Mouse (Mus musculus) embryonic facial prominence, embryonic 13.5 days (tissue): Measurements from ENCODE around the gene Cmtm1. TPM values are rescaled to one million over a fixed set of nuclear protein-coding genes. Genes with fewer than 3 reads are reported as not detected.

ENCODE experiments used
- ATAC-seq: fragments of 200-750 bp; cut with Nextera tagmentation; 2 replicates; pipeline ENCODE4 v1.8.0; 2017; ENCODE audit warnings: low read depth; ENCODE audit not compliant: insufficient number of reproducible peaks, insufficient read depth, low FRiP score, low TSS enrichment
- H3K27ac ChIP-seq: fragments of 300-500 bp; sonication (generic); 2 replicates; pipeline ENCODE4 v1.5.1; 2015; ENCODE audit warnings: moderate library complexity, mild to moderate bottlenecking, inconsistent platforms
- H3K27me3 ChIP-seq: fragments of 300-500 bp; sonication (generic); 2 replicates; pipeline ENCODE4 v1.6.1; 2015; ENCODE audit warnings: mild to moderate bottlenecking, inconsistent platforms
- H3K36me3 ChIP-seq: fragments of 300-500 bp; sonication (generic); 2 replicates; pipeline ENCODE4 v1.6.1; 2015; ENCODE audit warnings: mild to moderate bottlenecking, inconsistent platforms
- H3K4me1 ChIP-seq: fragments of 300-500 bp; sonication (generic); 2 replicates; pipeline ENCODE4 v1.6.1; 2015; ENCODE audit warnings: inconsistent platforms
- H3K4me2 ChIP-seq: fragments of 300-500 bp; sonication (generic); 2 replicates; pipeline ENCODE4 v1.6.1; 2015; ENCODE audit warnings: moderate library complexity, mild to moderate bottlenecking, inconsistent platforms
- H3K4me3 ChIP-seq: fragments of 300-500 bp; sonication (generic); 2 replicates; pipeline ENCODE4 v1.5.1; 2015; ENCODE audit warnings: mild to moderate bottlenecking, inconsistent platforms
- H3K9ac ChIP-seq: fragments of 300-500 bp; sonication (generic); 2 replicates; pipeline ENCODE4 v1.6.1; 2015; ENCODE audit warnings: mild to moderate bottlenecking, inconsistent platforms
- H3K9me3 ChIP-seq: fragments of 300-500 bp; sonication (generic); 2 replicates; pipeline ENCODE4 v1.6.1; 2016; ENCODE audit warnings: inconsistent platforms
- WGBS: fragments of 180-500 bp; shearing (Covaris S2); methylation state at CpG from one replicate; pipeline ENCODE4 v1.1.7; 2015; ENCODE audit warnings: mixed read lengths; 5-methylcytosine and 5-hydroxymethylcytosine counted together
- polyA plus RNA-seq: library from polyadenylated mRNA; unstranded; fragments of >200 nt; fragmentation: Nextera tagmentation; extraction: Ambion mirVana; gene quantifications from 2 replicates; pipeline ENCODE4 v1.2.1, GENCODE M21; 2015

Gene Cmtm1
- polyA plus RNA-seq, 1 experiment from 2014 or later = not detected

GRCm38 (mm10) chr8:104251461-104251860 lies 58.5 kb downstream of the Cmtm1 start:
- WGBS = under 1% methylated on average over 7 of the region's 7 CpGs
- Histone ChIP-seq H3K27ac (no peak overlapping the region), H3K9ac (peak overlapping the region; percentile 83), H3K4me1 (peaks cover 20% of the 10 kb centered on the region), H3K9me3 (no peaks in the 10 kb centered on the region), H3K4me3 (peak overlapping the region; percentile 72), H3K4me2 (peak overlapping the region; percentile 77), H3K36me3 (no peaks in the 10 kb centered on the region), H3K27me3 (no peaks in the 10 kb centered on the region)
- ATAC-seq = no peak

- Histone ChIP-seq H3K9ac (peak within 1 kb of the TSS; percentile 83), H3K4me1 (peaks cover 20% of the 10 kb centered on the region), H3K27me3 (no peaks in the 10 kb centered on the region), H3K9me3 (no peaks in the 10 kb centered on the region), H3K4me2 (peak within 1 kb of the TSS; percentile 77), H3K4me3 (peak within 1 kb of the TSS; percentile 72), H3K27ac (peak within 1 kb of the TSS; percentile 84), H3K36me3 (no peaks in the 10 kb centered on the region)
- 4% methylated on average over 41 of the region's 41 CpGs for WGBS
- peak; percentile 73 for ATAC-seq
These were observed 59.2 kb downstream of the Cmtm1 start, which contains the start of gene Cklf for GRCm38 (mm10) chr8:104250439-104251367. Gene Cklf (plus strand): TSS chr8:104250861.

GRCm38 (mm10) chr8:104249442-104249996 lies 60.4 kb downstream of the Cmtm1 start:
- H3K27me3 ChIP-seq = no peaks in the 10 kb centered on the region
- no peak overlapping the region for H3K4me3 ChIP-seq
- no peaks in the 10 kb centered on the region for H3K36me3 ChIP-seq
- H3K27ac ChIP-seq = no peak overlapping the region
- ATAC-seq = no peak
- H3K9me3 ChIP-seq = no peaks in the 10 kb centered on the region
- no peak overlapping the region for H3K9ac ChIP-seq
- peaks cover 20% of the 10 kb centered on the region for H3K4me1 ChIP-seq
- WGBS = 85% methylated on average over 7 of the region's 7 CpGs
- no peak overlapping the region for H3K4me2 ChIP-seq

- Histone ChIP-seq H3K4me3 (peak within 1 kb of the TSS; percentile 90), H3K4me1 (peaks cover 20% of the 10 kb centered on the region), H3K27ac (peak within 1 kb of the TSS; percentile 39; the same call in 1 of the 2 replicates), H3K36me3 (0 out of 2 replicates have a peak, but pooled peaks cover 2% of the 10 kb centered on the region), H3K9ac (peak within 1 kb of the TSS; percentile 87), H3K9me3 (no peaks in the 10 kb centered on the region), H3K27me3 (no peaks in the 10 kb centered on the region), H3K4me2 (peak within 1 kb of the TSS; percentile 84)
- under 1% methylated on average over 28 of the region's 28 CpGs for WGBS
- peak; percentile 73 for ATAC-seq
These were observed 61.7 kb downstream of the Cmtm1 start, which contains the start of gene Tk2 for GRCm38 (mm10) chr8:104248276-104248675. Gene Tk2 (minus strand): TSS chr8:104248558.

GRCm38 (mm10) chr8:104247908-104248275 lies 62.1 kb downstream of the Cmtm1 start:
- ATAC-seq = no peak
- Histone ChIP-seq H3K9ac (peak overlapping the region; percentile 87), H3K27me3 (no peaks in the 10 kb centered on the region), H3K36me3 (peaks cover 6% of the 10 kb centered on the region), H3K4me3 (peak overlapping the region; percentile 90), H3K4me1 (peaks cover 20% of the 10 kb centered on the region), H3K27ac (peak overlapping the region; percentile 39; the same call in 1 of the 2 replicates), H3K4me2 (peak overlapping the region; percentile 84), H3K9me3 (no peaks in the 10 kb centered on the region)
- 3% methylated on average over 11 of the region's 11 CpGs for WGBS

- peaks cover 20% of the 10 kb centered on the region for H3K4me1 ChIP-seq
- ATAC-seq = no peak
- peaks cover 12% of the 10 kb centered on the region for H3K36me3 ChIP-seq
- H3K4me2 ChIP-seq = peak overlapping the region; percentile 84
- peak overlapping the region; percentile 87 for H3K9ac ChIP-seq
- H3K9me3 ChIP-seq = no peaks in the 10 kb centered on the region
- WGBS = 66% methylated on average over 22 of the region's 22 CpGs
- no peaks in the 10 kb centered on the region for H3K27me3 ChIP-seq
- H3K27ac ChIP-seq = no peak overlapping the region
- H3K4me3 ChIP-seq = peak overlapping the region; percentile 90
These were observed 62.7 kb downstream of the Cmtm1 start for GRCm38 (mm10) chr8:104247054-104247907.

- Histone ChIP-seq H3K9me3 (no peaks in the 10 kb centered on the region), H3K4me1 (peaks cover 14% of the 10 kb centered on the region), H3K27ac (no peak overlapping the region), H3K4me2 (no peak overlapping the region), H3K9ac (no peak overlapping the region), H3K27me3 (no peaks in the 10 kb centered on the region), H3K4me3 (no peak overlapping the region), H3K36me3 (peaks cover 17% of the 10 kb centered on the region)
- ATAC-seq = no peak
- WGBS = 80% methylated on average over 4 of the region's 4 CpGs
These were observed 63.3 kb downstream of the Cmtm1 start for GRCm38 (mm10) chr8:104246621-104247020.

Other genes starting within 250 kb of the Cmtm1 start
- gene Cdh5, start 208.5 kb downstream of the Cmtm1 start, polyA plus RNA-seq = 25.1 and 28.3 TPM in 2 replicates
- 1.0 and 1.4 TPM in 2 replicates for gene Bean1, start 139.7 kb downstream of the Cmtm1 start, polyA plus RNA-seq
- 19.8 and 21.7 TPM in 2 replicates for gene Tk2, start 61.6 kb downstream of the Cmtm1 start, polyA plus RNA-seq
- 65.1 and 69.5 TPM in 2 replicates for gene Cklf, start 59.3 kb downstream of the Cmtm1 start, polyA plus RNA-seq
- gene Cmtm2a, start 17.0 kb downstream of the Cmtm1 start, polyA plus RNA-seq = not detected in 2 replicates
- not detected in 2 replicates for gene Gm45711, start 64 bp downstream of the Cmtm1 start, polyA plus RNA-seq
- gene Gm11020, start 11.4 kb upstream of the Cmtm1 start, polyA plus RNA-seq = not detected in 2 replicates
- gene Cmtm2b, start 12.1 kb upstream of the Cmtm1 start, polyA plus RNA-seq = not detected in 2 replicates
- gene Cmtm3, start 29.3 kb upstream of the Cmtm1 start, polyA plus RNA-seq = 174 and 185 TPM in 2 replicates
- gene Cmtm4, start 85.7 kb upstream of the Cmtm1 start, polyA plus RNA-seq = 3.6 and 3.7 TPM in 2 replicates
- 73.0 and 74.8 TPM in 2 replicates for gene Dync1li2, start 132.9 kb upstream of the Cmtm1 start, polyA plus RNA-seq
- 0.39 and 0.51 TPM in 2 replicates for gene Terb1, start 199.8 kb upstream of the Cmtm1 start, polyA plus RNA-seq
- gene Nae1, start 224.5 kb upstream of the Cmtm1 start, polyA plus RNA-seq = 111 TPM in 2 replicates
- 1.7 and 1.8 TPM in 2 replicates for gene Car7, start 224.5 kb upstream of the Cmtm1 start, polyA plus RNA-seq